Mouse (Mus musculus): ENCODE results near the gene Tmem176a. TPM values are rescaled to one million over a fixed set of nuclear protein-coding genes. Genes with fewer than 3 reads are reported as not detected.

Tmem176a gene
- 49.7 and 61.3 TPM in 2 replicates for polyA plus RNA-seq (2012; rRNA removed)
- polyA plus RNA-seq (2014; fragmentation: Nextera tagmentation; extraction: Ambion mirVana), result 80.7 and 90.9 TPM in 2 replicates

- peaks cover 34% of the 10 kb centered on the region for H3K4me1 ChIP-seq (ENCODE audit: control insufficient read depth, insufficient read depth, low read length)
- DNase-seq (ENCODE audit: low spot score), result peak; percentile 65
- H3K36me3 ChIP-seq (ENCODE audit: control insufficient read depth, insufficient read depth, low read length), result peaks cover 51% of the 10 kb centered on the region
- 4% methylated on average over 7 of the region's 7 CpGs for WGBS
- TF ChIP-seq POLR2A (IDR thresholded peaks at IDR 0.05; ENCODE audit: borderline replicate concordance, extremely low read depth, insufficient read depth, insufficient read length), result no peak
- peak within 1 kb of the TSS; percentile 85 for H3K4me2 ChIP-seq (replicated peaks; ENCODE audit: low read depth, low read length, severe bottlenecking)
- H3K4me3 ChIP-seq (replicated peaks; ENCODE audit: low read length), result peak within 1 kb of the TSS; percentile 50
- H3K9me3 ChIP-seq (ENCODE audit: control insufficient read depth, low read length), result no peaks in the 10 kb centered on the region
- H3K27ac ChIP-seq (replicated peaks; ENCODE audit: low read depth, low read length), result peak within 1 kb of the TSS; percentile 81
- peak; percentile 8; the same call in 1 of the 2 replicates for ATAC-seq (ENCODE audit: low FRiP score, low read depth)
- no peaks in the 10 kb centered on the region for H3K27me3 ChIP-seq (ENCODE audit: control insufficient read depth, insufficient read depth, low read length)
- H3K9ac ChIP-seq (ENCODE audit: low read depth, low read length, severe bottlenecking), result peak within 1 kb of the TSS; percentile 59
Observed at GRCm38 (mm10) chr6:48840371-48840969, at the start of gene Tmem176a. Gene Tmem176a (plus strand): TSS chr6:48840919.

- Histone ChIP-seq H3K4me3 (replicated peaks; ENCODE audit: low read length) (no peak overlapping the region), H3K4me1 (ENCODE audit: control insufficient read depth, insufficient read depth, low read length) (no peaks in the 10 kb centered on the region), H3K9ac (ENCODE audit: low read depth, low read length, severe bottlenecking) (no peak overlapping the region), H3K4me2 (replicated peaks; ENCODE audit: low read depth, low read length, severe bottlenecking) (no peak overlapping the region), H3K36me3 (ENCODE audit: control insufficient read depth, insufficient read depth, low read length) (no peaks in the 10 kb centered on the region), H3K27me3 (ENCODE audit: control insufficient read depth, insufficient read depth, low read length) (no peaks in the 10 kb centered on the region), H3K9me3 (ENCODE audit: control insufficient read depth, low read length) (no peaks in the 10 kb centered on the region), H3K27ac (replicated peaks; ENCODE audit: low read depth, low read length) (no peak overlapping the region)
- ATAC-seq (ENCODE audit: low FRiP score, low read depth) (no peak), DNase-seq (ENCODE audit: low spot score) (no peak)
- WGBS, result 91% methylated on average over 1 of the region's 1 CpGs
- TF ChIP-seq POLR2A (IDR thresholded peaks at IDR 0.05; ENCODE audit: borderline replicate concordance, extremely low read depth, insufficient read depth, insufficient read length), result no peak
Observed at GRCm38 (mm10) chr6:48801897-48802296, 38.8 kb upstream of the Tmem176a start.

- no peak for ATAC-seq (ENCODE audit: low FRiP score, low read depth)
- H3K4me3 ChIP-seq (replicated peaks; ENCODE audit: low read length), result no peak overlapping the region
Observed at GRCm38 (mm10) chr6:48803406-48804051, 37.2 kb upstream of the Tmem176a start.

GRCm38 (mm10) chr6:48804346-48804745, 36.4 kb upstream of the Tmem176a start:
- 81% methylated on average over 5 of the region's 5 CpGs for WGBS
- Histone ChIP-seq H3K27ac (replicated peaks; ENCODE audit: low read depth, low read length) (no peak overlapping the region), H3K4me3 (replicated peaks; ENCODE audit: low read length) (no peak overlapping the region), H3K4me2 (replicated peaks; ENCODE audit: low read depth, low read length, severe bottlenecking) (no peak overlapping the region), H3K9me3 (ENCODE audit: control insufficient read depth, low read length) (no peaks in the 10 kb centered on the region), H3K4me1 (ENCODE audit: control insufficient read depth, insufficient read depth, low read length) (no peaks in the 10 kb centered on the region), H3K36me3 (ENCODE audit: control insufficient read depth, insufficient read depth, low read length) (no peaks in the 10 kb centered on the region), H3K9ac (ENCODE audit: low read depth, low read length, severe bottlenecking) (no peak overlapping the region), H3K27me3 (ENCODE audit: control insufficient read depth, insufficient read depth, low read length) (no peaks in the 10 kb centered on the region)
- no peak for ATAC-seq (ENCODE audit: low FRiP score, low read depth)
- DNase-seq (ENCODE audit: low spot score), result no peak
- TF ChIP-seq POLR2A (IDR thresholded peaks at IDR 0.05; ENCODE audit: borderline replicate concordance, extremely low read depth, insufficient read depth, insufficient read length), result no peak

More at GRCm38 (mm10) chr6:48803406-48804051, 37.2 kb upstream of the Tmem176a start:
- no peaks in the 10 kb centered on the region for H3K36me3 ChIP-seq (ENCODE audit: control insufficient read depth, insufficient read depth, low read length)
- no peak overlapping the region for H3K9ac ChIP-seq (ENCODE audit: low read depth, low read length, severe bottlenecking)
- no peaks in the 10 kb centered on the region for H3K4me1 ChIP-seq (ENCODE audit: control insufficient read depth, insufficient read depth, low read length)
- no peak overlapping the region for H3K27ac ChIP-seq (replicated peaks; ENCODE audit: low read depth, low read length)
- no peak overlapping the region for H3K4me2 ChIP-seq (replicated peaks; ENCODE audit: low read depth, low read length, severe bottlenecking)
- no peak for DNase-seq (ENCODE audit: low spot score)
- H3K27me3 ChIP-seq (ENCODE audit: control insufficient read depth, insufficient read depth, low read length), result no peaks in the 10 kb centered on the region
- H3K9me3 ChIP-seq (ENCODE audit: control insufficient read depth, low read length), result no peaks in the 10 kb centered on the region
- TF ChIP-seq POLR2A (IDR thresholded peaks at IDR 0.05; ENCODE audit: borderline replicate concordance, extremely low read depth, insufficient read depth, insufficient read length), result no peak

GRCm38 (mm10) chr6:48806746-48807145, 34.0 kb upstream of the Tmem176a start:
- Histone ChIP-seq H3K9me3 (ENCODE audit: control insufficient read depth, low read length) (no peaks in the 10 kb centered on the region), H3K27ac (replicated peaks; ENCODE audit: low read depth, low read length) (no peak overlapping the region), H3K9ac (ENCODE audit: low read depth, low read length, severe bottlenecking) (no peak overlapping the region), H3K27me3 (ENCODE audit: control insufficient read depth, insufficient read depth, low read length) (no peaks in the 10 kb centered on the region), H3K4me1 (ENCODE audit: control insufficient read depth, insufficient read depth, low read length) (no peaks in the 10 kb centered on the region), H3K4me2 (replicated peaks; ENCODE audit: low read depth, low read length, severe bottlenecking) (no peak overlapping the region), H3K36me3 (ENCODE audit: control insufficient read depth, insufficient read depth, low read length) (no peaks in the 10 kb centered on the region), H3K4me3 (replicated peaks; ENCODE audit: low read length) (no peak overlapping the region)
- no peak for TF ChIP-seq POLR2A (IDR thresholded peaks at IDR 0.05; ENCODE audit: borderline replicate concordance, extremely low read depth, insufficient read depth, insufficient read length)
- DNase-seq (ENCODE audit: low spot score) (no peak), ATAC-seq (ENCODE audit: low FRiP score, low read depth) (no peak)
- 85% methylated on average over 3 of the region's 3 CpGs for WGBS

Measured in limb, embryonic 14.5 days (tissue).